Mouse (Mus musculus) thymus, postnatal 0 days (tissue): ENCODE results near the gene Phlpp2. TPM values are rescaled to one million over a fixed set of nuclear protein-coding genes. Genes with fewer than 3 reads are reported as not detected.

Experiments used
- DNase-seq: peaks from one replicate; pipeline ENCODE4 v3.0.0-alpha.2; 2015; ENCODE audit warnings: low spot score
- polyA plus RNA-seq: library from polyadenylated mRNA; unstranded; fragments of >200 nt; fragmentation: Nextera tagmentation; extraction: Ambion mirVana; gene quantifications from 2 replicates; pipeline ENCODE4 v1.2.1, GENCODE M21; 2015

Phlpp2 gene
- polyA plus RNA-seq, 1 experiment from 2014 or later = 0.68 TPM

DNA sequence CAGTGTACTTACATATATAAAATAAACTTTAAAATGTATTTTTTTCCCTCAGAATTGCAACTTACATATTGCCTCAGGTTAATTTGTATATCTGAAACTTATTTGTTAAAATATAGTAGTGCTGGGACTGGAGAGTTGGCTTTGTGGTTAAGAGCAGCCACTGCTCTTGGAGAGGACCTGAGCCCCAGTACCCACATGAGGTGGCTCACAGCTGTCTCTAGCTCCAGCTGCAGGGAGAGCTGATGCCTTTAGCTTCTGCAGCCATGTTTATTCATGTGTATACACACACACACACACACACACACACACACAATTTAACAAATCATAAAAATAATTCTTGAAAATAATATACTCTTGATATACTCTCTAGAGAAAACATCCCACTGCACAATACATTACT lies 34.0 kb downstream of the Phlpp2 start:
- DNase-seq = peak; percentile 25

- no peak for DNase-seq
Observed at GRCm38 (mm10) chr8:109903909-109904469, 35.6 kb downstream of the Phlpp2 start.

- DNase-seq = no peak
Observed at GRCm38 (mm10) chr8:109904928-109905668, 36.8 kb downstream of the Phlpp2 start.

- DNase-seq = no peak
Observed at GRCm38 (mm10) chr8:109906907-109907306, 38.6 kb downstream of the Phlpp2 start.

DNA sequence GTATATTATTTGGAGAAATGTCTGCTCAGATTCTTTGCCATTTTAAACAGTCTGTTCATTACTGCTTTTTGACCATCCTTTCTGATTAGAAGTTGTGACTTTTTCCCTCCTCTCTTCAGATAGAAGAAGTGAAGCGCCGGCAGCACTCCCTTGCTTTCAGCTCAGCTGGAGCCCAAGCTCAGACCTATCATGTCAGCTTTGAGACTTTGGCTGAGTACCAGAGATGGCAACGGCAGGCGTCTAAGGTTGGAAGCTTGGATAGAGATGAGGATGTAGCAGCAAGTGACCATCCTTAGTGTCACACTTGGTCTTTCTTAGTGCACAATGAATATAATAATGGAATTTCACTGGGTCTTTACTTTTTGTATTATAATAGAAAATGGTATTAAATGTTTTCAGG lies 39.0 kb downstream of the Phlpp2 start:
- DNase-seq = no peak

- peak; percentile 65 for DNase-seq
Observed at GRCm38 (mm10) chr8:109917277-109917676, 48.9 kb downstream of the Phlpp2 start.

GRCm38 (mm10) chr8:109920406-109921390 lies 52.4 kb downstream of the Phlpp2 start:
- DNase-seq = no peak

DNA sequence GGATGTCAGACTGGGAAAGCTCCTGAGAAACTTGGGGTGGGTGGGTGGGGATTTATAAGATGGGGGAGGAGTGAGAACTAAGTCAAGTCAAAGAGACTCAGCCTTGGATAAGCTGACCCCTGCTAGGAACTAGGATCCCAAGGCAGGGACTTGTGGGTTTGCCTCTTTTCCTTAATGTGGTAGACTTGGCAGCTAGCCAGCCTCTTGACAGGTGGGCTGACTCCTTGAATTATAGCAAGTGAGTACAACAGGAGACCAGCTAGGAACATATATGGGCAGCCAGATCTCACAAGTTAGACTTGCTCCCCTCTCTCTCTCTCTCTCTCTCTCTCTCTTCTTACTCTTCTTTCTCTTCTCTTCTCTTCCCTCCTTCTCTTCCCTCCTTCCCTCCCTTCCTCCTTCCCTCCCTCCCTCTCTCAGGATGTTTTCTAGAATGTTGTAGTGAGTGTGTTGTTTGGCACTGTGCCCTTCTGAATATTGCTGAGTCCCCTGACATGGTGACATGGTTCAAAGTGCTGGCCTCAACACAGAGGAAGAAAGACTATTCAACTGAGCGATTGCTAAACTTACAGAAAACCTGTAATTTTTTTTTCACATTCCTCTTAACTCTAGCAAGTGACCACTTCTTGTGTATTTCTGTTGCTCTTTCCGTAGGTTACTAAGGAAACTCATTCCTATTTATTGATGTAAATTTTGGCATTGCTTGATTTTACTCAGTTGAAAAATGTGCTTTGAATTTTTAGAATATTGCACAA lies 73.4 kb downstream of the Phlpp2 start:
- no peak for DNase-seq

- DNase-seq = no peak
Observed at GRCm38 (mm10) chr8:109945153-109945632, 76.9 kb downstream of the Phlpp2 start.

GRCm38 (mm10) chr8:109945694-109946093 lies 77.4 kb downstream of the Phlpp2 start:
- no peak for DNase-seq

DNA sequence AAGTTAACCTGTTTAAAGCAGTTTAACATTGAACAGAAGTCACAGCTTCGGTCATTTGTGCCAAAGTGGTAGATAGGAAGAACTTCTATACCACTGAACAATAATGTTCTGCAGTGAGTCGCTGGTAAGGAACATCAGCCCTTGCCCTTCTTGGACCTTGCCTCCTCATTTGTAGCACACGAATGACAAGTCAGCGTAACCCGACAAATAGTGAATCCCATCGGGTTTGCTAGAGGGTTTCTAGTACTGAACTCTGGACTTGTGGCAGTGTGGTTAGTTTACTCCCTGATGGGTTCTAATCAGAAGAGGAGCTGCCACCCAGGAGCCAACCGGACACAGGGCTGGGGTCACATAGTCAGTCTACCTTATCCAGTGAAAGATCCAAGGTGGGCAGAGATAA lies 77.9 kb downstream of the Phlpp2 start:
- no peak for DNase-seq

- peak; percentile 28 for DNase-seq
Observed at GRCm38 (mm10) chr8:109947447-109948284, 79.3 kb downstream of the Phlpp2 start.

- DNase-seq = no peak
Observed at GRCm38 (mm10) chr8:109948285-109948564, 79.9 kb downstream of the Phlpp2 start.

GRCm38 (mm10) chr8:109952171-109952570 lies 83.8 kb downstream of the Phlpp2 start:
- DNase-seq = no peak

DNA sequence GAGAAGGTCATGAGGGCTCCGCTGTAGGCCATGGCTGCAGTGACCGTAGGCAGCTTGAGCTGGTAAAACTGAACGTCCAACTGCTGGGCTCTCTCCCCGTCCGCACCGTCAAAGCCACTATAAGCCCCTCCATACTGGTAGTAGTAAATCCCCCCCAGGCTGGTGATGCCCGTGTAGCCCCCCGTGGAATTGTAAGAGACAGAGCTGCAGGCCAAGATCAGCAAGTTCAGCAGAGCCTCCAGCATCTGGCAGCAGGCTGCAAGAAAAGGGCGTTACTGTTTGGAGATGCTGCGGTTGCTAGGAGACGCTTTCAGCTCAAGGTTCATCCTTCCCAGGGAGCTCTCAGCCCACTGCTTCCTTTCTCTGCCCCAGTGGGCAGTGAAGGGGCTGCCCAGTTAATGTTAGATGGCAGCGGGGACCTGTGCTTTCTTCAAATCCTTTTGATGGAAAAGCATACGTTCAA lies 86.2 kb downstream of the Phlpp2 start:
- no peak for DNase-seq

DNA sequence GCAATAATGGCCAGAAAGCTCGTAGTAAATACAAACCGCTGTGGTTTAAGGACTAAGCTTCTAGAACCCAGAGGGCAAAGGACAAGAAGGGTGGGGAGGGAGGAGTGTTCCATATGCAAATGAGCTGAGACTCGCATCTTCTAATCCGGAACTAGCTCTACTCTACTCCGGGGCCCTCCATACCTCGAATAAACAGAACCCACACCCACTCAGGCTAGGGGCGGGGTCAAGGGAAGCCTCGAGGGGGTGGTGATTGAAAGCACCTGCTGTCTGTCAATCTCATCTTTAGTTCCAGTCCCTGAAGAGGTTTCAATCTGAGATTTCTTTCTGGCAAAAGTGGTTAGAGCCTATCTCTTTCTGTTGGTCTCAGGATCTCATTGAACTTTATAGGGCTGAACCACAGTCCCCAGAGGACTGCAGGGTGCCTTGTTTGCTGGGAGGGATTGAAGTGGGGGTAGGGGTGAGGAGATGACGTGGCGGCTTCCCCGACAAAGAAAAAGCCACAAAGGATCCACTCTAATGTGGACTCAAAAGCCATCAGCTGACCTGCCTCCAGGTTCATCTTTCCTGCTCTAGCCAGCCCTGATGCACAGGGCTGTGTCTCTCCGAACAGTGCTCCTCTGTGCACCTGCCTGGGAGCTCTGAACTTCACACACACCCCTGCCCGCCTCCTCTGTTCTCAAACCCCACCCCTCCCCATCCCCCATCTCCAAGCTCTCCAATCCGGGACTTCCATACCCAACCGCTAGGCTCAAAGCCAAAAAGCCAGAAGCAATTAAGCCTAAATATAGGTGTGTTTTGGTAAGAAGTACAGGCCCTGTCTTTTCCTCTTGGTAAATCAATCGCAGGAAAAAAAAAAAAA lies 89.1 kb downstream of the Phlpp2 start:
- DNase-seq = peak; percentile 32

GRCm38 (mm10) chr8:109958036-109958655 lies 89.8 kb downstream of the Phlpp2 start:
- no peak for DNase-seq

- DNase-seq = no peak
Observed at GRCm38 (mm10) chr8:109959112-109959511, 90.8 kb downstream of the Phlpp2 start.
